Mouse (Mus musculus): ENCODE data around the gene Prrc2a.

Prrc2a gene

DNA sequence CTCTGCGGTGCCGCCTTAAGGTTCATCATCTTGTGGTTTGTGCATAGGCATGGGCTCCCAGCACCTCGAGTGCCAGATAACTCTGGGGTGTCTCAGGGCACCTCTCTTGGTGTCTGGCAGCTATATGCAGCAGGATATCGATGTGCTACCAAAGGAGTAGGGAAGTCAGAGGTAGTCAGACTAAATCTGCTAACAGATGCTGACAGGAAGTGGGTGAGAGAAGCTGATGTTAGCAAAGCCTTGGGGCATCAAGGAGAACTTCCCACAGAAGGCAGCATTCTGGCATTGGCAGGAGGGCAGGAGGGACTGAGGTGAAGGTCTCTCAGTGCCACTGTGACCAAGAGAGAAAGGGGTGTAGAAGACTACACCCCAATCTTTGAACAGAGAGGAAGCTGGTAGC, 25.4 kb upstream of the Prrc2a start:
- DNase-seq (ENCODE audit: low spot score in 2 of 2), result no peak

DNA sequence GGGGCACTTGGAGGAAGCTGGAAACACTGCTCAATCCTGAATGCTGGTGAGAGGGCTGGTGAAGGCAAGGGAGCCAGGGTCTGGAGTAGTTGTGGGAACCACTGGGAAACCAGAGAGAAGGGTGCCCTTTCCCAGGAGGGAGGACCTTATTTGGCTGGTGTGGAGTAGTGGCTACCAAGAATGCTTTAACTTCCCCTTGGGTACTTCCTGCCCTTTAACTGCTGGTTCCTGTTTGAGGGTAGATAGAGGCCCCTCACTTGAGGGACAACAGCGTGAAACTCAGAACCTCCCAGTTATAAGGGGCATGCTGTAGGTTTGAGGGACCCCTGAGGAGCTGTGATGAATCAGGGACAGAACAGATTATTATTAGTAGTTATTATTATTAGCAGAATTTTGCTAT, 24.5 kb upstream of the Prrc2a start:
- DNase-seq (ENCODE audit: low spot score in 2 of 2), result no peak

GRCm38 (mm10) chr17:35187959-35188610, 23.4 kb upstream of the Prrc2a start, which contains the start of gene Lst1:
Lst1 (minus strand) TSS chr17:35188439.
- no peak for DNase-seq (ENCODE audit: low spot score in 2 of 2)

- no peak for DNase-seq (ENCODE audit: low spot score in 2 of 2)
Observed at GRCm38 (mm10) chr17:35187345-35187744, 22.6 kb upstream of the Prrc2a start.

- DNase-seq (ENCODE audit: low spot score in 2 of 2), result peak in 1 of 2 experiments; percentile 51
Observed at GRCm38 (mm10) chr17:35186681-35187080, 22.0 kb upstream of the Prrc2a start.

DNA sequence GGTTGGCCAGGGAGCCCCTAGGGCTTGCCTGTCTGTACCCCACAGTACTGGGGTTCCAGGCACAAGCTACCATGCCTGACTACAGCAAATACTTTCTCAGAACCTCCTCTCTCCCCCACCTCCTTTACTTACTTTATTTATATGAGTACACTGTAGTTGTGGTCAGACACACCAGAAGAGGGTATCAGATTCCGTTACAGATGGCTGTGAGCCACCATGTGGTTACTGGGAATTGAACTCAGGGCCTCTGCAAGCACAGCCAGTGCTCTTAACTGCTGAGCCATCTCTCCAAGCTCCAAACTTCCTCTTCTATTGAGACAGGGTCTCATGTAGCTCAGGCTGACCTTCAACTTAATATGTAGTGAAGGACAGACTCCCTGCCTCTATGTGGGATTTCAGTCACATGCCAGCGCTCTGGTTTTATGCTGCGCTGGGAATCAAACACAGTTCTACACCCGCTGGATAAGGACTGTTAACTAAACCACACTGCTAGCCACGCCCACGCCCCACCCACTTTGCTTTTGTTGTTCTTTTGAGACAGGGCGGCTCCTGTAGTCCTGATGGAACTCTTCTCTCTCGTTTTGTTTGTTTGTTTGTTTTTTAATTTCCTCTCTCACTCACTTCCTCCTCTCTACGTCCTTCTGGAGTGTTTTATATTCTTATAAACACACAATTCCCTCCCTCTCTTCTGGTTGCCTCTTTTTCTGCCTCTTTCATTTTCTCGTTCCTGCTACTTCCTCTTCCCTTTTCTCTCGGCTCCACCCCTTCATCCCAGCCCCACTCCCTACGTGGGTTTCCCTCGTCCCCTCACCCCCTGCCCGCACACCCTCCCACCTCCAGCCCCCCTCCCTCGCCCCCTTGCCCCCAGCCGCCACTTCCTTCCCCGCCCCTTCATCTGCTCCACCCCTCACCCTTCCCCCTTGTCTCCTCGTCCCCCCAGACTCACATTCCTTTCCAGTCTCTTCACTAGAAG, 21.2 kb upstream of the Prrc2a start:
- DNase-seq (ENCODE audit: low spot score in 2 of 2), result peak in 1 of 2 experiments; percentile 47

DNA sequence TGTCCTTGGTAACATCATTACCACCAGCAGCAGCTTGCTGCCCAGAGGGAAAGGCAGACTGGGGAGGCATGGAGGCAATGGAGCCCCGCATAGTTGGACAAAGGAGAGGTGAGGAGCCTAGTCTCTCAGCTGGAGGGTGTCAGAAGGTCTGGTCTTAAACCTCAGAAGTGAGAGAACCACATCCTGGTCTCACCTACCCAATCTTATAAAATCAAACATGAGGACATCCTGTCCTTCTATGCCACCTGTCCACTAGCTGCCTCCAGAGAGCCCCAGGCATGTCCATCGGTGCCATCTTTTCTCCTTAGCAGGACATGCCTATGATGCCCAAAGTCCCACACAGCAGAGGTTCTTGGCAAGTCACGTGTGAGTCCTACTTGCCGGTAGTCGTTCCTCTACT, 15.4 kb upstream of the Prrc2a start:
- DNase-seq (ENCODE audit: low spot score in 2 of 2), result no peak

DNA sequence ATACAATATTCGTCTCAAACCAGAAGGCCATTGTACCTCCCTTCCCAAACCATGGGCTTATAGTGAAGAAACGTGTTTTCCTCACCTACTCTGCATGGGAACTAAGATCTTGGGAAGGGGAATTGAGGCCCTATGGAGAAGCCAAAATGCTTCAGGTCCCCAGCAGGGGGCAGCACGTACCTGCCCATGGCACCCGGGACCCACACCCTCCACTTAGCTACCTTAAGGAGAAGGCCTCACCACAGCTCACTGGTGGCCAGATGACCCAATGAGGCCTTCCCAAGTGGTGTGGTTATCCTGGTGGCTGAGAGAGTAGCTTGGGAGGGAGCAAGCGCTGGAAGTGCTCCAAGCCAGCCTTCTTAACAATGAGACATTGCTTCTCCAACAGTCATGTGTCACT, 13.8 kb upstream of the Prrc2a start:
- DNase-seq (ENCODE audit: low spot score in 2 of 2), result no peak

GRCm38 (mm10) chr17:35175968-35176367, 11.3 kb upstream of the Prrc2a start, which contains the start of gene Aif1:
Aif1 (minus strand) TSS chr17:35176068.
- no peak for DNase-seq (ENCODE audit: low spot score in 2 of 2)

GRCm38 (mm10) chr17:35175382-35175781, 10.7 kb upstream of the Prrc2a start:
- DNase-seq (ENCODE audit: low spot score in 2 of 2), result no peak

- DNase-seq (ENCODE audit: low spot score in 2 of 2), result no peak
Observed at GRCm38 (mm10) chr17:35174201-35174977, 9.7 kb upstream of the Prrc2a start.

DNA sequence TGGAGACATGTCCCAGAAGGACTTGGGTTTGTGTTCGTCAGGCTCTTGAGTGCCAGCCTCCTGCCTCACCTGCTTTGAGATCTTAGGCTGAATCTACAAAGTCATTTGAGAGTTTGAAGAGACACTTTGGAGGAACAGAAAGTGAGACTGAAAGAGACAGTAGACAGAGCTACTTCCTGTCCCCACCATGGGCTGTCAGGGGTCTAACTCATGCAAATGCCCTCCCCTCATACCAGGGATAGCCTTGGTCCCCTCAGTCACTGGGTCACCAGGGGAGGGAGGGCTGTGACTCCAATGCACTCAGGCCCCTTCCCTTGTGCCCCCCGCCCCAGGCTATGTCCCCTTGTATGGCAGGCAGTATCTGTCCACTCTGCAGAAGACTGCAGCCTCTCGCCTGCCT, 8.6 kb upstream of the Prrc2a start:
- DNase-seq (ENCODE audit: low spot score in 2 of 2), result no peak

DNA sequence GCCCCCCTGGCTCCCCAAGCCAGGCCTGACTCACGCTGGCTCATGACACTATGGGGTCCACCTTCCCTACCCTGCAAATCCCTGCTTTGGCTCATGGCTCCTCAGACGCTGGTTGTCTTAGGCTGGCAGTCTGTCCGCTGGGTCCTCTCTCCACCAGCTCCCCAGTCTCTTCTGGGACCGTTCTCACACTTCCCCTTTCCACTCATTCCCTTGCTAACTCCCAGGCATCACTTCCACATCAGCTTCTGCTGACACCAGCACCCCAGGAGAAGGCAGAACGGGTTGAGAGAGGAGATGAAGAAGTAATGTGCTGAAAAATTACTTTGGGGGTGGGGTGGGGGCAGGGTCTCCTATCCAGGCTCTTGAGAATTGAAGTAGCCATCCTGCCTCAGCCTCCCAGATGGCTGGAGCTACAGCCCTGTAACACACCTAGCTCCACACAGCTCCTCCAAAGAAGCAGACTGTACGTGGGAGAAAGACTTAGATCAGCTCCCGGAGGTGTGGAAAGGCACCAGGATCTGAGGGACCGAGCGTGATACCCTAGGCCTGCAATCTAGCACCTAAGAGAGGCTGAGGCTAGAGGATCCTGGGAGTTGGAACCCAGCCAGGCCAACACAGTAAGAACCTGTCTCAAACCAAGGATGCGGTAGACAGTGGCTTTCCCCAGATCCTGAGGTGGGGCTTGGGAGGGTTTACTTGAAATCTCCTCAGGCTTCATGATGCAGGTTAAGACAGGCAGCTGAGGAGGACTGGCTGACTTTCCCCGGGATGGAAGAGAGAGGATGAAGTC, 7.9 kb upstream of the Prrc2a start:
- no peak for DNase-seq (ENCODE audit: low spot score in 2 of 2)

DNA sequence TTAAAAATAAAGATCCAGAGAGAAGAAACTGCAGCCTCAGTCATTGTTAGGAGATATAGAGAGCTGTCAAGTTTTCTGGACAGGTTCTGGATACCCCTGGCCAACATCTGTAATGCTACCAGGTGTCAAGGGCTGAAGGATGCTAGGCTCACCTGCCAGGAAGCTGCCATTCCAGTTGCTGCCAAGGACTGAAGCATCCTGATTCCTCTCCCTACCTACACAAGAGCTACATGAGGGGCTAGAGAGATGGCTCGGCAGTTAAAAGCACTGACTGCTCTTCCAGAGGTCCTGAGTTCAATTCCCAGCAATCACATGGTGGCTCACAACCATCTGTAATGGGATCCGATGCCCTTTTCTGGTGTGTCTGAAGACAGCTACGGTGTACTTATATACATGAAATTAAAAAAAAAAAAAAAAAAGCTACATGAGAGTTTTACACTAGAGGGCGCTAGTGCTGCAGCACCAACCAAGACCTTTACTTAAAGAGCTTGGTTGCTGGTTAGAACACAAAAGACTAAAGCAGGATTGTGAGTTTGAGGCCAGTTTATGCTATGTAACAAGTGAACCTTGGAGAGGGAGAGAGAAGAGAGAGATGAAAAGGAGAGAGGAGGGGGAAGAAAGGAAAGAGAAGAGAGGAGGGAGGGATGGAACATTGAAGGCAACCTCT, 4.0 kb upstream of the Prrc2a start:
- DNase-seq (ENCODE audit: low spot score in 2 of 2), result no peak

- no peak for DNase-seq (ENCODE audit: low spot score in 2 of 2)
Observed at GRCm38 (mm10) chr17:35167794-35168193, 3.1 kb upstream of the Prrc2a start.

GRCm38 (mm10) chr17:35166352-35167035, 1.8 kb upstream of the Prrc2a start:
- DNase-seq (ENCODE audit: low spot score in 2 of 2), result peak; percentile 77 to 82

DNA sequence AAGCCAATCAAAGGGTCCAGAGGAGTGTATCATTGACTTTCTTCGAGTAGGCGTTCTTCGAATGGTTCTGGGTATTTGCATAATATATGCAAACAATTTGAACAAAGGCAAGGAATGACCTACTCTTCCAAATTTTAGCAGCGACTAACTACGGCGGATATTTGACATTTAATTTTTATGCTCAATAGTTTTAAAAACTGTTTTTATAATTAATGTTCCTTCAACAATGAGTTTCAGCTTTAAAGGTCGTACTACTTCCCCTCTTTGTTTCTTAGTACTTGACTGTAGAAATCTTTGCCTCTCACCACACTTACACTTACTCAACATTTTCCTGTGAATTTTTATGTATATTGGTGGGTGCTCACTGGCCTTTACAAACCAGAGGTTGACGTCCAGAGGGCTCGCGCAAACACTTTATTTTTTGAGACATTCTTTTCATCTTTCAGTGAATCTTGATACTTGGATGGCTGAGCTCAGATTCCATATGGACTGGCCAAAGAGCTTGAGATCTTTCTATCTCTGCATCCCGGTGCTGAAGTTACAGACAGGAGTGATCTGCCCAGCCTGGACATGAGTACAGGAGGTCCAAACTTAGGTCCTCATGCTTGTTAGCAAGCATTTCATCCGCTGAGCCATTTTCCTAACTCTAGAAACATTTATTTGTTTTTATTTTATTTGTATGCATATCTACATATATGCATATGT, 906 bp upstream of the Prrc2a start:
- DNase-seq (ENCODE audit: low spot score in 2 of 2), result no peak

- DNase-seq (ENCODE audit: low spot score in 2 of 2), result peak in 1 of 2 experiments; percentile 59
Observed at GRCm38 (mm10) chr17:35164218-35164567, 504 bp downstream of the Prrc2a start.

- DNase-seq (ENCODE audit: low spot score in 2 of 2), result no peak
Observed at GRCm38 (mm10) chr17:35163326-35164081, 1.2 kb downstream of the Prrc2a start.

All from right cerebral cortex, postnatal 10 days (tissue).